Mouse (Mus musculus) neural tube, embryonic 13.5 days (tissue): Measurements from ENCODE around the gene Ppp4r3a. TPM values are rescaled to one million over a fixed set of nuclear protein-coding genes. Genes with fewer than 3 reads are reported as not detected.

Experiments used
- ATAC-seq: fragments of 200-750 bp; cut with Nextera tagmentation; 2 replicates; pipeline ENCODE4 v1.8.0; 2017; ENCODE audit warnings: low read depth, mild to moderate bottlenecking, moderate TSS enrichment, moderate library complexity
- H3K27ac ChIP-seq: fragments of 300-500 bp; sonication (generic); replicated peaks from 2 replicates; pipeline ENCODE4 v1.5.1; 2015; ENCODE audit warnings: moderate library complexity, mild to moderate bottlenecking, inconsistent platforms
- H3K27me3 ChIP-seq: fragments of 300-500 bp; sonication (generic); 2 replicates; pipeline ENCODE4 v1.6.1; 2015; ENCODE audit warnings: mild to moderate bottlenecking, inconsistent platforms
- H3K36me3 ChIP-seq: fragments of 300-500 bp; sonication (generic); 2 replicates; pipeline ENCODE4 v1.6.1; 2015; ENCODE audit warnings: mild to moderate bottlenecking, inconsistent platforms
- H3K4me1 ChIP-seq: fragments of 300-500 bp; sonication (generic); replicated peaks from 2 replicates; pipeline ENCODE4 v1.6.1; 2015; ENCODE audit warnings: inconsistent platforms
- H3K4me2 ChIP-seq: fragments of 300-500 bp; sonication (generic); 2 replicates; pipeline ENCODE4 v1.6.1; 2015; ENCODE audit warnings: inconsistent platforms, mild to moderate bottlenecking, moderate library complexity
- H3K4me3 ChIP-seq: fragments of 300-500 bp; sonication (generic); 2 replicates; pipeline ENCODE4 v1.5.1; 2015; ENCODE audit warnings: mild to moderate bottlenecking, inconsistent platforms
- H3K9ac ChIP-seq: fragments of 300-500 bp; sonication (generic); 2 replicates; pipeline ENCODE4 v1.6.1; 2015; ENCODE audit warnings: moderate library complexity, mild to moderate bottlenecking, inconsistent platforms
- H3K9me3 ChIP-seq: fragments of 300-500 bp; sonication (generic); 2 replicates; pipeline ENCODE4 v1.6.1; 2016; ENCODE audit warnings: inconsistent platforms
- WGBS: fragments of 180-500 bp; shearing (Covaris S2); methylation state at CpG from one replicate; pipeline ENCODE4 v1.1.7; 2015; 5-methylcytosine and 5-hydroxymethylcytosine counted together
- polyA plus RNA-seq: library from polyadenylated mRNA; unstranded; fragments of >200 nt; fragmentation: Nextera tagmentation; extraction: Ambion mirVana; gene quantifications from 2 replicates; pipeline ENCODE4 v1.2.1, GENCODE M21; 2015

Ppp4r3a gene
- polyA plus RNA-seq, 1 experiment from 2014 or later, result 31.6 TPM

- H3K36me3 ChIP-seq, result peaks cover 6% of the 10 kb centered on the region; the same call in 1 of the 2 replicates
- no peak for ATAC-seq
- H3K9ac ChIP-seq, result peak overlapping the region; percentile 98
- peak overlapping the region; percentile 99 for H3K27ac ChIP-seq
- 18% methylated on average over 4 of the region's 4 CpGs for WGBS
- H3K27me3 ChIP-seq, result no peaks in the 10 kb centered on the region
- no peaks in the 10 kb centered on the region for H3K9me3 ChIP-seq
- H3K4me3 ChIP-seq, result peak overlapping the region; percentile 100
- peaks cover 33% of the 10 kb centered on the region for H3K4me1 ChIP-seq
- peak overlapping the region; percentile 70 for H3K4me2 ChIP-seq
Measured at GRCm38 (mm10) chr12:101084237-101084636, 735 bp upstream of the Ppp4r3a start.

DNA sequence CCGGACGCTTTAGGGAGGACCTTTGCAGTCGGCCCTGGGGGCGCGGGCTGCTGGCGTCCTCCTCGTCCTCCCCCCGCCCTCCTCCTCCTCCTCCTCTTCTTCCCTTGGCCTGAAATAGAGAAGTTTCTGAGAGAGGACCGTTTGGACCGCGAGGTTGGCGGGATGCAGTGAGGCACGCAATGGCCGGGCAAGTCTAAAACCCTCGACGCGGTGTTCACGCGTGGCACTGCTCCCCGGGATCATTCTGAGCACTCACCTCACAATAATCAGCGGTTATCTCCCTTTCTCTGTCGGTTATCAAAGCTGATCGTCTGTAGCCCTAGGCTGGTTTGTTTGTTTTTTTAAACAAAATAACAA is 315 bp upstream of the Ppp4r3a start:
- Histone ChIP-seq H3K4me2 (peak overlapping the region; percentile 70), H3K36me3 (peaks cover 6% of the 10 kb centered on the region; the same call in 1 of the 2 replicates), H3K9me3 (no peaks in the 10 kb centered on the region), H3K4me3 (peak overlapping the region; percentile 100), H3K27ac (peak overlapping the region; percentile 99), H3K9ac (peak overlapping the region; percentile 98), H3K27me3 (no peaks in the 10 kb centered on the region), H3K4me1 (peaks cover 37% of the 10 kb centered on the region)
- WGBS, result under 1% methylated on average over 20 of the region's 23 CpGs
- ATAC-seq, result peak; percentile 76; the same call in 1 of the 2 replicates

DNA sequence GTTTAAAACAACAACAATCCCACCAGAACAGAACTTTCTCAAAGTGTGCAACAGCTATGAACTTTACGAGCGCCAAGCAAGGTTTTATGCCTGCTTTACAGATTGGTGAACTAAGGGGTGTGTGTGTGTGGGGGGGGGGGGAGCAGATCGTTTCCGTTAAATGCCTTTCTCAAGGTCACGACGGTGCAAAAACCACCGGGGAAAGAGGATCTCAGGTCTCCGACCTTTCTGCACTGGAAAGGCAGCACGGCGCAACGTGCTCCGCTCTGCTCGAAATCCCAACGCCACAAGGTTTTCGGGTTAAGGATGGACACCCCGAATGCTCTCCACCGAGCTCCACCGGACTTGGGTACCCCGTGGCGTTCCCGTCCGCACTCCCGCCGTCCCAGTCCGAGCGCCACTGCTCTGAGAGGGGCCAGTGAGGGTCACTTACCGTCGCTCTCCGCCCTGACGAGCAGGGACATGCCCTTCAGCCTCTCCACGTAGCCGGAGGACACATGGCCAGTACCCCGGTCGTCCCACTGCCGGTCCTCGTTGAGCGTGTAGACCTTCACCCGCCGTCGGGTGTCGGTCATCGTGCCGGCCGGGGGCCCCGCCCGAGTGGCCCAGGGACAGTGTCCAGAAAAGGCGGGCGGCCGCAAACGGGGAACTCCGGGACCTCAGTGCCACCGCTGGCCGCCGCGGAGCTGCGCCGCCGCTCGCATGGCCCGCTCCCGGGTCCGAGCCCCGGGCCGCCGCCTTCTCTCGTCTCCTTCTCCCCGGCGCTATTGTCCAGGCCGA is 1.0 kb downstream of the Ppp4r3a start:
- H3K9me3 ChIP-seq, result no peaks in the 10 kb centered on the region
- peak overlapping the region; percentile 100 for H3K4me3 ChIP-seq
- H3K9ac ChIP-seq, result peak overlapping the region; percentile 98
- peak overlapping the region; percentile 99 for H3K27ac ChIP-seq
- peaks cover 40% of the 10 kb centered on the region for H3K4me1 ChIP-seq
- peaks cover 10% of the 10 kb centered on the region; the same call in 1 of the 2 replicates for H3K36me3 ChIP-seq
- H3K4me2 ChIP-seq, result peak overlapping the region; percentile 91
- peak; percentile 26 for ATAC-seq
- WGBS, result under 1% methylated on average over 62 of the region's 69 CpGs
- no peaks in the 10 kb centered on the region for H3K27me3 ChIP-seq

DNA sequence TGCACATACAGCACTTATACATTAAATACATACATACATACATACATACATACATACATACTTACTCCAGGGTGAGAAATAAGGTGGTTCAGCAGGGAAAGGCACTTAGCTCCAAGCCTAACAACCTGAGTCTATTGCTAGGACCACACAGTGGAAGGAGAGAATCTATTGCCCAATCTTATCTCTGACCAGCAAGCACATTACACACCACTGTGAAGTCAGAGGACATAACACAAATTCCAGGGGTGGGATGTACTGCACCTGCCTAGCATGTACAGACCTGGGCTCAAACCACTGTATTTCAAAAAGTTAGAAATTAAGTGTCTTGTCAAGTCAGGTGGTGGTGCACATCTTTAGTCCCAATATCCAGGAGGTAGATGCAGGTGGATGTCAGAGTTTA is 5.5 kb downstream of the Ppp4r3a start:
- peaks cover 17% of the 10 kb centered on the region; the same call in 1 of the 2 replicates for H3K36me3 ChIP-seq
- no peak overlapping the region for H3K4me2 ChIP-seq
- no peaks in the 10 kb centered on the region for H3K27me3 ChIP-seq
- H3K9ac ChIP-seq, result no peak overlapping the region
- ATAC-seq, result no peak
- H3K4me1 ChIP-seq, result peaks cover 31% of the 10 kb centered on the region
- H3K27ac ChIP-seq, result no peak overlapping the region
- no peaks in the 10 kb centered on the region for H3K9me3 ChIP-seq
- H3K4me3 ChIP-seq, result no peak overlapping the region

DNA sequence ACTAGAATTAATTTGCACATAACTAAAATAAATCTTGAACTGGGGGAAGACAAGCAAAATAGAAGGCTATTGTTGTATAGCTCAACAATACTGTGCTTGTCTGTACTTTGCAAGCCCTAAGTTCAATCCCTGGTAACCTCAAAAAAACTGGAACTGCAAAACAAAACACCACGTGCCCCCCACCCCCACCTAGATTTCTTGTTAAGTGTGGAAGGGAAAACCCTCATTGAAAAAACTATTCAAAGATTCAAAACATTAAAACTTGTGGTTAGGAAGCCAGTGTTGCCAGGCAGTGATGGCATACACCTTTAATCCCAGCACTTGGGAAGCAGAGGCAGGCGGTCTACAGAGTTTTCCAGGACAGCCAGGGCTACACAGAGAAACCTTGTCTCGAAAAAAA is 8.1 kb downstream of the Ppp4r3a start:
- Histone ChIP-seq H3K4me2 (no peak overlapping the region), H3K36me3 (peaks cover 15% of the 10 kb centered on the region; the same call in 1 of the 2 replicates), H3K9ac (no peak overlapping the region), H3K27me3 (no peaks in the 10 kb centered on the region), H3K9me3 (no peaks in the 10 kb centered on the region), H3K4me3 (no peak overlapping the region), H3K27ac (no peak overlapping the region), H3K4me1 (peaks cover 13% of the 10 kb centered on the region)
- ATAC-seq, result no peak
- WGBS, result 85% methylated on average over 3 of the region's 3 CpGs

DNA sequence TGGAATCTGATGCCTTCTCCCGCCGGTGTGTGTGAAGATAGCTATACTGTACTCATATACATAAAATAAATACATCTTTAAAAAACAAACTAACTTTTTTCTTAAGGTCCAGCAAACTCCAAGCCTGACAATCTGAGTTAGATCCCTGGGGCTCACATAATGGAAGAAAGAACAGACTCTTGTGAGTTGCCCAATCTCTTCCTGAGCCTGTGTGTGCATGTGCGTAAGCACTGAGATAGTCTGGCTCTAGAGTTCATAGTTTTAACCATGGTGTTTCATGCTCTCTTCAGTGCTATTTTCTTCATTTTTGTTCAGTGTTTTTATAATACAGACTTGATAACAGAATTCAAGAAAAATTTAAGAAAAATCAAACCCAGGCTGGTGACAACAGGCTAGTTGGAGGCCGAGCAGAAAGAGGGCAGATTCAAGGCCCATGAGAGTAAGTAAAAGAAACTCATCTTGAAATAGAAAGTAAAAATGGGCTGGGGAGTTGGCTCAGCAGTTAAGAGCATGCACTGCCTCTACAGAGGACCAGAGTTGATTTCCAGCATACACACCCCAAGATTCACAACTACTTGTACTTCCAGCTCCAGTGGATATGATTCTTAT is 8.6 kb downstream of the Ppp4r3a start:
- Histone ChIP-seq H3K4me2 (no peak overlapping the region), H3K4me1 (peaks cover 8% of the 10 kb centered on the region), H3K4me3 (no peak overlapping the region), H3K9ac (no peak overlapping the region), H3K27ac (no peak overlapping the region), H3K36me3 (peaks cover 12% of the 10 kb centered on the region; the same call in 1 of the 2 replicates), H3K27me3 (no peaks in the 10 kb centered on the region), H3K9me3 (no peaks in the 10 kb centered on the region)
- 95% methylated on average over 4 of the region's 4 CpGs for WGBS
- no peak for ATAC-seq

- H3K36me3 ChIP-seq, result peaks cover 21% of the 10 kb centered on the region
- H3K27ac ChIP-seq, result no peak overlapping the region
- H3K27me3 ChIP-seq, result no peaks in the 10 kb centered on the region
- H3K4me3 ChIP-seq, result no peak overlapping the region
- H3K9ac ChIP-seq, result no peak overlapping the region
- WGBS, result 92% methylated on average over 1 of the region's 1 CpGs
- H3K9me3 ChIP-seq, result no peaks in the 10 kb centered on the region
- H3K4me2 ChIP-seq, result no peak overlapping the region
- no peak for ATAC-seq
- no peaks in the 10 kb centered on the region for H3K4me1 ChIP-seq
Measured at GRCm38 (mm10) chr12:101069813-101070212, 13.7 kb downstream of the Ppp4r3a start.

DNA sequence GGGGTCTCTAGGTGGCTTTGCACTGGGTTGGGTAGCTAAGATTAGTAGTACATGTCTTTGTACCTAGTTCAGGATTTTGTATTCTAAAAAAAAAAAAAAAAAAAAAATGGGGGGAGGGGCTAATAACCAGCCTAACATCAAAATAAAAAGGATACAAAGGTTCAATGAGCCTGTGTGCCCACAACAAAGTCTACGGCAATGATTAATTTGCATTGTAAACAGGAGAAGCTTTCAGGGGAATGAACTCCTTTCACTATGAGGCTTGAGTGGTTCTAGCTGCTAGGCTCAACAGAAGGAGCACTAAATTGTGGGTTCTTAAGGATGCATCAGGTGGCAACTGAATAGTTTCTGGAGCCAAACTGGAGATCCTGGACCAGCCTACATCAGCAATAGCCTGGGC is 17.2 kb downstream of the Ppp4r3a start:
- 84% methylated on average over 1 of the region's 1 CpGs for WGBS
- Histone ChIP-seq H3K4me2 (no peak overlapping the region), H3K9me3 (no peaks in the 10 kb centered on the region), H3K4me1 (no peaks in the 10 kb centered on the region), H3K27ac (no peak overlapping the region), H3K36me3 (peaks cover 52% of the 10 kb centered on the region), H3K27me3 (no peaks in the 10 kb centered on the region), H3K4me3 (no peak overlapping the region), H3K9ac (no peak overlapping the region)
- no peak for ATAC-seq

DNA sequence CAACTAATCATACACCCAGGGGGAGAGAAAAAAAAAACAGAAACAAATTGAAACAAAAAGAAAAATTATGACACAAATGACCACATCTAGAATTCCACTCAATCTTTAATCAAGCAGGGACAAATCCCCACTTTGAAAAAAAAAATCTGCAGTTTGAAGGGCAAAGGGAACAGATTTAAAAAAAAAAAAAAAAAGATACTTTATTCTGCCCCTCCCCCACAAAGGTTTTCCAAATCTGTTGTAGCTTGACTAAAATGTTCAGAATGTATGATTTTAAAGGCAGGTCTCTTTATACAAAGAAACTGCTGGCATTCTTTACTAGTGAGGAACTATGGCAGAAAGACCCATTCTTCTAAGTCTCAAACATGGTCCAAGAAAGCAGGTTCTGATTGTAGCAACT is 43.5 kb downstream of the Ppp4r3a start:
- H3K27me3 ChIP-seq, result no peaks in the 10 kb centered on the region
- no peak overlapping the region for H3K27ac ChIP-seq
- no peak overlapping the region for H3K4me3 ChIP-seq
- peaks cover 65% of the 10 kb centered on the region for H3K36me3 ChIP-seq
- no peaks in the 10 kb centered on the region for H3K4me1 ChIP-seq
- no peak overlapping the region for H3K9ac ChIP-seq
- no peak for ATAC-seq
- no peak overlapping the region for H3K4me2 ChIP-seq
- no peaks in the 10 kb centered on the region for H3K9me3 ChIP-seq

DNA sequence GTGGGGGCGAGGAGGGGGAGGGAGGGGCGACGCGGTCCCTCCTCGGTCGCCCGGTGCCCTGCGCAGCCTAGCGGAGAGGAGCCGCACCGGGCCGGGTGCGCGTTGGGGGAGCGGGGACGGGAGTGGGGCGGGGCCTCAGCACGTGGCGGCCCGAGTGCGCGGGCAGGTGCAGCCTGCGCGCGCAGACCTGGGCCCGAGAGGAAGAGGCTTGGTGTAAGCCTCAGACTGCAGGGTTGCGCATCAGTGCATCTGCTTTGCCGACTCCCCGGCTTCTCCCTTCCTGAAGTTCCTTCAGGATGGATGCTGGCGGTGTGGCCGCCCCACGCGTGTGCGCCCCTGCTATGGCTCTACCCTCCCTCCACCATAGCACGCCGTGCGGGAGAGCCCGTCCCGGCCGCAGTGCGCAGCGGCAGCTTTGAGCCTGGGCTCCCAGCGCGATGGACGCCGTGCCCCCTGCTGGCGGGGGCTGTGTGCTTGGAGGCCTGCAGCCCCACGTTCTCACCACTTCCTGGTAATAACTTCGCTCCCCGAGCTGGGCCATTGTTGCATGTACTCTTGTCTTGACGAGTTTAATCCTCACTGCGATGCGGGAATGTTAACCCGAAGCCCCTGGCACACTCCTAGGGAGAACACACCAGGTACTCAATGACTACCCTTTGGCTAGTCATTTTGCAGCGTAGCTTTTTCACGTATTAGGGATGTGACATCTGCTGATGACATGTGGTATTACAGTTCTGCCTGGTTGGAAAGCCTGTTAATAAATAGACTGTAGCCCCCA is 54.4 kb downstream of the Ppp4r3a start, which contains the start of gene Ccdc88c:
Gene Ccdc88c, minus strand, starts transcription at position 103 of the 778 bp plus-strand sequence.
- no peaks in the 10 kb centered on the region for H3K36me3 ChIP-seq
- WGBS, result under 1% methylated on average over 39 of the region's 56 CpGs
- H3K9ac ChIP-seq, result peak within 1 kb of the TSS; percentile 88
- no peaks in the 10 kb centered on the region for H3K9me3 ChIP-seq
- peaks cover 4% of the 10 kb centered on the region; the same call in 1 of the 2 replicates for H3K27me3 ChIP-seq
- H3K4me3 ChIP-seq, result peak within 1 kb of the TSS; percentile 77
- ATAC-seq, result peak; percentile 90
- H3K4me1 ChIP-seq, result peaks cover 43% of the 10 kb centered on the region
- H3K4me2 ChIP-seq, result peak within 1 kb of the TSS; percentile 76
- peak within 1 kb of the TSS; percentile 96 for H3K27ac ChIP-seq

DNA sequence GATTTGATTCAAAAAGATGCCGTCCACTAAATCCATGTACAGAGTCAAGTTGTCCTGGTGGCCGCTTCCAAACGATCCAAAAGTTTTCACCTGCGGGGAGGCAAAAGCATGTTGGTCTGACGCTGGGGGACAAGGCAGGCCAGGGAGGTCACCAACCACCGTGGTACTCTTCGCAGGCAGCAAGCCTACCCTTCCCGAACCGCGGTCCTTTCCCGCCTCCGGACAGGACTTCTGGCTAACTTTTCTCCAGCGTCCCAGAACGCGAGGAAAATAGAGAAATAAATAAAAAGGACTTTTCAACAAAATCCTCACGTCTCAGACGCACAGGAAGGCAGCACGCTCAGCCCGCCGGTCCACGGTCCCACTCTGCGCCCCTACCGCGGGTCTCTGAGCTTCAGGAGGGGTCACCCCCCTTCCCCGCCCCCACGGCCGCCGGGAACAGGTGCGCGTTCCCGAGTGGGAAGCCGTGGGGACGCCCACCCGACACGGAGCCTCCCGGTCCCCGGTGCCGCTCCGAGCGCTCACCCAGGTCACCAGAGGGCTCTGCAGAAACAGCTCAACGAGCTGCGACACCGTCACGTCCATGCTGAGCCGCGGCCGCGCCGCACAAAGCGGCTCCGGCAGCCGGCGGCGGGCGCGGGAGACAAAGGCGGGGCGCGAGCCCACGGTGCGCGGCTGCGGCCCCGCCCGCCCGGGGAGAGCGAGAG is 55.1 kb downstream of the Ppp4r3a start:
- under 1% methylated on average over 67 of the region's 67 CpGs for WGBS
- Histone ChIP-seq H3K27me3 (peaks cover 4% of the 10 kb centered on the region; the same call in 1 of the 2 replicates), H3K27ac (peak overlapping the region; percentile 96), H3K9me3 (no peaks in the 10 kb centered on the region), H3K4me1 (peaks cover 51% of the 10 kb centered on the region), H3K4me3 (peak overlapping the region; percentile 77), H3K36me3 (no peaks in the 10 kb centered on the region), H3K9ac (peak overlapping the region; percentile 88), H3K4me2 (peak overlapping the region; percentile 76)
- ATAC-seq, result peak; percentile 48
